Mouse (Mus musculus) regulatory T cell (primary cell): ENCODE results near the gene Elovl7.

Experiments
- in situ Hi-C: fragments of 300-600 bp; cut with MboI, MseI; formaldehyde crosslinking; loops from one replicate; pipeline ENCODE4 v1.15.1; 2025; ENCODE audit warnings: high pct_unique_total_duplicates

Gene Elovl7

DNA sequence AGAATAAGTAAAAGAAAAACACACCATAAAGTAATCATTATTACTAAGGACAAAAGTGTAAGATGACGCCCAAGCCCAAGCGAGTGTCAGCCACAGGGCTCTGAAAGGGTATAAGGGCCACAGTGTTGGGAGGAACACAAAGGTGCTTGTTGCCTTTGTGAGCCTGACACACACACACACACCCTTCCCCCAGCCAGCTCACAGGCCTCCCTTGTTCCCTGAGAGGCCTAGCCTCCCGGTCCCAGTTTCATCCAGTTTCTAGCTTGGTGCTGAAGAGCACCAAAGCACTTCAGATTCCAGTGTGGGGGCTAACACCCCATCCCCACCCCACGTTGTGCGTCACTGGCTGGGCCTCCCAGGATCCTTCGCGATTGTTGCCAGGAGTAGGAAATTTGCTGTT lies 87.2 kb downstream of the Elovl7 start:
- in situ Hi-C loops = loop anchor here (25.0 kb wide), 1 partner anchor 414 kb away; no protein-coding TSS in a partner anchor

DNA sequence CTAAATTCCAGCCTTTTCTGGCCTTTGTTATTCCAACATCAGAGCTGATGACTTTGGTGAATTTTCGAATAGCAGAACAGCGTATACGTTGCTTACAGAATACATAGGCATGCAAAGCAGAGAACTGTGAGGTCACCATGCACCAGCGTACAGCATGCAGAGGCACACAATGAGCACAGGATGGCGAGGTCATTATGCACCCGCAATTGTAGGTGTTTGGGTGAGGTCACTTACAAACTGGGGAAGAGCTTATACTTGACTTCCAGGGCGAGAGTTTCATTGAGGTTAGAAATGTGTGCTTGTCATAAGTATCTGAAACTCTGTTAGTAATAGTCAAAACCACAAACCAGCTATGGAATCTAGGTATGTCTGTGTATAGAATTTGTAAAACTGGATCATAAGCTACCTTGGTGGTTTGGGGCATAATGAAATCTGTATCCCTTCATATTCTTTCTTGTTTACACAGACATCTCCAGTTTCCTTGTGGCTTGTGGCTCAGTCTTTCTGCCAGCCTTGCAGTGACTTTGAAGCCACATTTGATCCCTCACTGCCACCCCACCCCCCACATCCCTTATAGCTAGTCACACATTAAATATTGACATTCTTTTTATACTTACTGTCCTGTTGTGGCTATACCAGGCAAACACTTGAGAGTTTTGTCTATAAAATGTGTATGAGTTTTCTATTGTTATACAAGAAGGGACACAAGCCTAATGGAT lies 88.9 kb downstream of the Elovl7 start:
- in situ Hi-C loops = loop anchor here (25.0 kb wide), 1 partner anchor 416 kb away; no protein-coding TSS in a partner anchor

DNA sequence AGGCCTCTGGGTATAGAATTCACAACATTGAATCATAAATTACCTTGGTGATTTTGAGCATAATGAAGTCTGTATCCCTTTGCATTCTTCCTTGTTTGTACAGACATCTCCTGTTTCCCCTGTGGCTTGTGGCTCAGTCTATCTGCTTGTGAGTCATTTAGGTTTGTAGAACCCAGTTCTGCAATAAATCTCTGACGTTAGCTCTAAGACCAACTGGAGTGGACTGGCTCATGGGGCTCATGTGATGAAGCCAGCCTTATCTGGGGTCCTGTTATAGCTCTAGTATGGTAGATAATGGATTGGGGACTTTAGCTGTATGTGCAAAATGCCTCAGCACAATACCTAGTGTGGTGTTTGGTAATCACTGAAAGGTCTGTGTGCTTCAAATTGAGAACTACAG lies 89.6 kb downstream of the Elovl7 start:
- in situ Hi-C loops = loop anchor here (25.0 kb wide), 1 partner anchor 417 kb away; no protein-coding TSS in a partner anchor

- in situ Hi-C loops = loop anchor here (25.0 kb wide), 1 partner anchor 417 kb away; no protein-coding TSS in a partner anchor
Measured at GRCm38 (mm10) chr13:108304680-108305079, 90.5 kb downstream of the Elovl7 start.

- in situ Hi-C loops = loop anchor here (10.0 to 25.0 kb wide), 2 partner anchors 101 to 429 kb away; partner anchors contain the start of gene Elovl7
Measured at GRCm38 (mm10) chr13:108315702-108316486, 101.7 kb downstream of the Elovl7 start, which contains the start of gene Depdc1b. Gene Depdc1b, plus strand, starts transcription at chr13:108316332.

GRCm38 (mm10) chr13:108316487-108316903 lies 102.3 kb downstream of the Elovl7 start:
- in situ Hi-C loops = loop anchor here (10.0 to 25.0 kb wide), 2 partner anchors 102 to 429 kb away; partner anchors contain the start of gene Elovl7

DNA sequence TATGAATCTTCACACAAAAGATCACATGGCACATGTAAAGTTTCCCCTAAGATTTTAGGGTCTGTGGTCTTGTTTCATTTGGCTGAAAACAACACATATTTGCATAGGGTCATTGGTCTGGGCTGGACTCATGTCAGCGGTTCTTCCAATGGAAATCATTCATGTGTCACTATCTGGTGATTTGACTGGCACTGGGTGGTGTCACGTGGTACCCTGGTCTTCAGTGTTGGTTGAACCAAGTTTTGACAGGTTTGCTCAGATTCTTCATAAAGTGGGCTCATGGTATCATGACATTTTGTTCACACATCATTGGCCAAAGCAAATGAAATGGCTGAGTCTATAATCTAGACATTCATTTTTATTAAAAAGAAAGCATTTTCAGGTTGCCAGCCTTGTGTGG lies 103.2 kb downstream of the Elovl7 start:
- in situ Hi-C loops = loop anchor here (10.0 to 25.0 kb wide), 2 partner anchors 103 to 430 kb away; partner anchors contain the start of gene Elovl7

- in situ Hi-C loops = loop anchor here (10.0 to 25.0 kb wide), 2 partner anchors 104 to 432 kb away; partner anchors contain the start of gene Elovl7
Measured at GRCm38 (mm10) chr13:108319028-108319427, 104.8 kb downstream of the Elovl7 start.

GRCm38 (mm10) chr13:108320216-108320615 lies 106.0 kb downstream of the Elovl7 start:
- in situ Hi-C loops = loop anchor here (25.0 kb wide), 1 partner anchor 433 kb away; no protein-coding TSS in a partner anchor

GRCm38 (mm10) chr13:108322466-108322865 lies 108.3 kb downstream of the Elovl7 start:
- in situ Hi-C loops = loop anchor here (25.0 kb wide), 1 partner anchor 435 kb away; no protein-coding TSS in a partner anchor

DNA sequence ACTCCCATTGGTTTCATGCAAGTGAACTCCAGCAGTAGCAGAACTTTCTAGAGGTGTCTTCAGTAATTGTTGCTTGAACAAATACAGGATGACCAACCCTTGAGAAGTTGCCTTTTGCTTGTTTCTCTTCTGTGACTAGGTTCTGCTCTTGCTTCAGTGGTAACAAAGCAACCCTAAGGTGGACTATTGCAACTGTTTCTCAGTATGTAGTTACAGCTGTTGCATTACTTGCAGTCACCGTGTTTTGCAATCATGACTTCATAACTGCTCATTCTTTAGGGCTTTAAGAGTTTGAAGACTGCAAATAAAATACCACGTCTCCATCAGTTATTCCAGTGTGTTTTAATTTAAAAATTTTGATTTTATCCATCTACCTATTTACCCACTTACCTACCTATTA lies 109.1 kb downstream of the Elovl7 start:
- in situ Hi-C loops = loop anchor here (25.0 kb wide), 1 partner anchor 436 kb away; no protein-coding TSS in a partner anchor

DNA sequence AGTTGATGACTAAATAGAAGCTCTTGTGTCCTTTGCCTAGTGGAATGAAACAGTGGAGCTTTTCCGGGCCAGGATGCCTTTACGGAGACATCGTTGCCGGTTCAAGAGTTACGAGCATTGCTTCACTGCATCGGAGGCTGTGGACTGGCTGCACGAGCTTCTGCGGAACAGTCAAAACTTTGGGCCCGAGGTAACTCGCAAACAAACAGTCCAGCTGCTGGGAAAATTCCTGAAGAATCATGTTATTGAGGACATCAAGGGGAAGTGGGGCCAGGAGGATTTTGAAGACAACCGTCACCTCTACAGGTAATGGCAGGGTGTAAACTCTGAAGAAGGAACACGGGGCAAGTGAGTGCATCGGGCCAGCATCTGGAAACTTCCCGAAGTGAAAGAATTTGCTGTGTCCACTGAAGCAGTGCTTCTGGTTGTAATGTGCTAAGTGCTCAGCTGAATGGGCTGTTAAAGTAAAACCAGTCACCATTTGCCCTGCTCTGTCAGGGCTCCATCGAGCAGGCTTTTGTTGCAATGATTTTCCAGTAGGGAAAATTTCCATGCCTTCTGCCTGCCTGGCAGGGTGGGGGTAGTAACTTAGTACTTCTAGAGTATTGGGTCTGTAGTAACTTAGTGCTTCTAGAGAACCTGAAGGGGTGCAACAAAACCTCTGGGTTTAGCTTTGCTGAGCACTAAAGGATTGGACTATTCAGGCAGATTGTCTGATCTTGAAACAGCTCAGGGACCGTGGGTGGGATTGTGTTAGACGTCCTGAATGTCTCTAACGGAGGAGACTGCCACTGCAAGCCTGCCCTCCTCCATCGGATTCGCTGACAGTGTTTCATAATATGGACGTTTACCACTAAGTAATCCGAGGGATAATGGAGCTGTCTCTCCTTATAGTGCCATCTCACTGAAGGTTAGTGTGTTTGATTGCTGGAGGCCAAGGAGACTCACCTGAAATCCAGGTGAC lies 109.9 kb downstream of the Elovl7 start:
- in situ Hi-C loops = loop anchor here (25.0 kb wide), 1 partner anchor 437 kb away; no protein-coding TSS in a partner anchor

DNA sequence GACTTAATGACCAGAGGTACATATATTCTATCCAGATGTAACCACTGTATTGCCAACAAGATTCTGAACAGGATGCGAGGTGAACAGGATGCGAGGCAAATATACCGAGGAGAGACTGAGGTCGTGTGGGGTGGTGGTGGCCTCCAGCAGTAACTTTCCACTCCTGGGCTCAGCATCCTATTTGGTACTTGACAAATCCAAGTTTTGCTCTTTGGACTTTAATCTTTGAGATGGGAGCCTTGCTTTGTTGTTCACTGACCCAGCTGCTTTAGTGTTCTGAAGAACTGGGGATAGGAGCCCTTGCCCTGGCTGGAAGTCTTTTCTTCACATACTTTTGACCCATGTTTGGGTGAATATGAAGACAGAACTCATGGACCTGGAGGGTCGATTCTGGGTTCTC lies 111.7 kb downstream of the Elovl7 start:
- in situ Hi-C loops = no loop called here

- in situ Hi-C loops = no loop called here
Measured at GRCm38 (mm10) chr13:108326351-108326750, 112.1 kb downstream of the Elovl7 start.

DNA sequence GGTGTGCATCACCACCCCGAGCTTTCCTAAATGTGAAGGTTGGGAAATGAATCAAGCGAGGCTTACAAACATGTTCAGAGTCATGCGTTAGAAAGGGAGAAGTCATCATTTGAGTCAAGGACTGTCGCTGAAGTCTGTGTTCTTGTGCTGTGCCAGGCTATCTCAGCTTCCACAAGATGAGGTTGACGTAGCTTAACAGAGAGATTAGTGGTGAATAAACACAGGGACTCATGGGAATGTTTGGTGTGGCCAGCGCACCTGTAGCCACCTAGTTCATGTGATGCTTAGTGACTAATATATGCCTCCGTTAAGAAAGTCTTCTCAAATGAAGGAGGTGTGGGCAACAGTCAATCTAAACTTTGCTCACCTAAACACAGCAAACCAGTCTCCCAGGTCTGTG lies 112.8 kb downstream of the Elovl7 start:
- in situ Hi-C loops = no loop called here

- in situ Hi-C loops = no loop called here
Measured at GRCm38 (mm10) chr13:108328406-108329180, 114.4 kb downstream of the Elovl7 start.

DNA sequence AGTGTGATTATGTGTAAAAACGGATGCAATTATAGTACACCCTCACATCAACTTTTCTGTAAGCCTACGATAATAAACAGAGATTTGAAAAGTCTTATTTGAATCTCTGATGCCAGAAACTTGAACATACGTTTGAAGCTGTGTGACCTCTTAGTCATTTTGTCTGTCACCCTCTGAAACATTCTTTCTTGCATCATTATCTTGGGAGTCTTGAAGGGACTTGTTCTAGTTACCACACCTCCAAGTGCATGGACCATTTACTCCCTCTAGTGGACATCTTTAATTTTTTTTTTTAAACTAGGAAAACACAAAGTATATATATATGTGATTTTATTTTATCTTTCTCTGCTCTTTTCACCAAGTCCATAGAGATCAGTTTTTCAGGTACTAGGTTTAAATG lies 115.5 kb downstream of the Elovl7 start:
- in situ Hi-C loops = loop anchor here (5.0 kb wide), 1 partner anchor 132 kb away; no protein-coding TSS in a partner anchor
